Mouse (Mus musculus) heart, embryonic 16.5 days (tissue): Measurements from ENCODE around the gene Dydc2. TPM values are rescaled to one million over a fixed set of nuclear protein-coding genes. Genes with fewer than 3 reads are reported as not detected.

Experiments used
- ATAC-seq: fragments of 200-750 bp; cut with Nextera tagmentation; replicated peaks from 2 replicates; pipeline ENCODE4 v1.8.0; 2017; ENCODE audit warnings: moderate number of reproducible peaks; ENCODE audit not compliant: insufficient read depth, low FRiP score; ENCODE audit errors: extremely low read depth
- H3K27ac ChIP-seq: fragments of 300-500 bp; sonication (generic); 2 replicates; pipeline ENCODE4 v1.5.1; 2014; ENCODE audit warnings: mild to moderate bottlenecking, low read length, control low read depth, moderate library complexity
- H3K27me3 ChIP-seq: fragments of 300-500 bp; sonication (generic); 2 replicates; pipeline ENCODE4 v1.6.1; 2014; ENCODE audit warnings: low read length, mixed read lengths; ENCODE audit not compliant: control insufficient read depth, insufficient read depth
- H3K36me3 ChIP-seq: fragments of 300-500 bp; sonication (generic); 2 replicates; pipeline ENCODE4 v1.6.1; 2014; ENCODE audit not compliant: control insufficient read depth, insufficient read depth
- H3K4me1 ChIP-seq: fragments of 300-500 bp; sonication (generic); 2 replicates; pipeline ENCODE4 v1.6.1; 2014; ENCODE audit warnings: low read length, mixed read lengths; ENCODE audit not compliant: control insufficient read depth, insufficient read depth
- H3K4me2 ChIP-seq: fragments of 300-500 bp; sonication (generic); 2 replicates; pipeline ENCODE4 v1.6.1; 2014; ENCODE audit warnings: low read depth, mild to moderate bottlenecking, control low read depth, low read length
- H3K4me3 ChIP-seq: fragments of 300-500 bp; sonication (generic); 2 replicates; pipeline ENCODE4 v1.5.1; 2014; ENCODE audit warnings: mild to moderate bottlenecking, control low read depth, low read length
- H3K9ac ChIP-seq: fragments of 300-500 bp; sonication (generic); 2 replicates; pipeline ENCODE4 v1.6.1; 2014; ENCODE audit warnings: low read length, control low read depth
- H3K9me3 ChIP-seq: fragments of 300-500 bp; sonication (generic); replicated peaks from 2 replicates; pipeline ENCODE4 v1.6.1; 2016; ENCODE audit warnings: low read length; ENCODE audit not compliant: control insufficient read depth
- WGBS: fragments of 180-500 bp; shearing (Covaris S2); extraction: QIAGEN DNeasy Blood & Tissue Kit; methylation state at CpG from one replicate; pipeline ENCODE4 v1.1.7; 2014; 5-methylcytosine and 5-hydroxymethylcytosine counted together
- polyA plus RNA-seq: library from polyadenylated mRNA; unstranded; fragments of >200 nt; fragmentation: Nextera tagmentation; extraction: Ambion mirVana; gene quantifications from 2 replicates; pipeline ENCODE4 v1.2.1, GENCODE M21; 2015

Dydc2 gene
- polyA plus RNA-seq, 1 experiment from 2014 or later: 0.17 TPM

- Histone ChIP-seq H3K27ac (no peak overlapping the region), H3K9ac (no peak overlapping the region), H3K4me3 (no peak overlapping the region), H3K9me3 (no peaks in the 10 kb centered on the region), H3K4me2 (no peak overlapping the region), H3K4me1 (peaks cover 5% of the 10 kb centered on the region; the same call in 1 of the 2 replicates), H3K36me3 (no peaks in the 10 kb centered on the region), H3K27me3 (no peaks in the 10 kb centered on the region)
- 73% methylated on average over 4 of the region's 4 CpGs for WGBS
- no peak for ATAC-seq
Measured at GRCm38 (mm10) chr14:41029303-41029702, 39.7 kb downstream of the Dydc2 start.

GRCm38 (mm10) chr14:41025594-41026284 lies 43.3 kb downstream of the Dydc2 start:
- Histone ChIP-seq H3K27ac (no peak overlapping the region), H3K9ac (no peak overlapping the region), H3K4me1 (peaks cover 5% of the 10 kb centered on the region; the same call in 1 of the 2 replicates), H3K9me3 (no peaks in the 10 kb centered on the region), H3K27me3 (no peaks in the 10 kb centered on the region), H3K4me2 (no peak overlapping the region), H3K36me3 (no peaks in the 10 kb centered on the region), H3K4me3 (no peak overlapping the region)
- ATAC-seq: peak; percentile 23
- 38% methylated on average over 7 of the region's 7 CpGs for WGBS

GRCm38 (mm10) chr14:41025087-41025486 lies 43.9 kb downstream of the Dydc2 start:
- Histone ChIP-seq H3K4me3 (no peak overlapping the region), H3K27ac (no peak overlapping the region), H3K36me3 (no peaks in the 10 kb centered on the region), H3K4me2 (no peak overlapping the region), H3K4me1 (peaks cover 5% of the 10 kb centered on the region; the same call in 1 of the 2 replicates), H3K9me3 (no peaks in the 10 kb centered on the region), H3K27me3 (no peaks in the 10 kb centered on the region), H3K9ac (no peak overlapping the region)
- WGBS: 70% methylated on average over 2 of the region's 2 CpGs
- no peak for ATAC-seq

- 91% methylated on average over 3 of the region's 3 CpGs for WGBS
Measured at GRCm38 (mm10) chr14:41021246-41021645, 47.8 kb downstream of the Dydc2 start.

GRCm38 (mm10) chr14:41017460-41017859 lies 51.5 kb downstream of the Dydc2 start:
- no peaks in the 10 kb centered on the region for H3K27me3 ChIP-seq
- peaks cover 22% of the 10 kb centered on the region for H3K4me1 ChIP-seq
- no peaks in the 10 kb centered on the region for H3K36me3 ChIP-seq
- H3K4me2 ChIP-seq: peak overlapping the region; percentile 57
- peak overlapping the region; percentile 38; the same call in 1 of the 2 replicates for H3K9ac ChIP-seq
- WGBS: 8% methylated on average over 5 of the region's 5 CpGs
- peak overlapping the region; percentile 42; the same call in 1 of the 2 replicates for H3K27ac ChIP-seq
- no peak for ATAC-seq
- H3K4me3 ChIP-seq: peak overlapping the region; percentile 34
- H3K9me3 ChIP-seq: no peaks in the 10 kb centered on the region

More at GRCm38 (mm10) chr14:41021246-41021645, 47.8 kb downstream of the Dydc2 start:
- Histone ChIP-seq H3K9me3 (no peaks in the 10 kb centered on the region), H3K9ac (no peak overlapping the region), H3K4me1 (peaks cover 17% of the 10 kb centered on the region), H3K36me3 (no peaks in the 10 kb centered on the region), H3K27me3 (no peaks in the 10 kb centered on the region), H3K4me2 (no peak overlapping the region), H3K4me3 (no peak overlapping the region), H3K27ac (no peak overlapping the region)
- ATAC-seq: no peak

- H3K4me1 ChIP-seq: peaks cover 22% of the 10 kb centered on the region
- no peak overlapping the region for H3K4me2 ChIP-seq
- no peaks in the 10 kb centered on the region for H3K9me3 ChIP-seq
- no peak overlapping the region for H3K27ac ChIP-seq
- no peak overlapping the region for H3K4me3 ChIP-seq
- no peak for ATAC-seq
- no peak overlapping the region for H3K9ac ChIP-seq
- H3K27me3 ChIP-seq: no peaks in the 10 kb centered on the region
- no peaks in the 10 kb centered on the region for H3K36me3 ChIP-seq
- WGBS: 57% methylated on average over 5 of the region's 5 CpGs
Measured at GRCm38 (mm10) chr14:41014701-41015240, 54.2 kb downstream of the Dydc2 start.

GRCm38 (mm10) chr14:41013630-41014613 lies 55.1 kb downstream of the Dydc2 start, which contains the start of gene Fam213a:
Gene Fam213a (minus strand): TSS chr14:41013788.
- Histone ChIP-seq H3K4me2 (peak within 1 kb of the TSS; percentile 95), H3K4me1 (peaks cover 22% of the 10 kb centered on the region), H3K27me3 (no peaks in the 10 kb centered on the region), H3K9me3 (no peaks in the 10 kb centered on the region), H3K36me3 (no peaks in the 10 kb centered on the region), H3K9ac (peak within 1 kb of the TSS; percentile 87), H3K27ac (peak within 1 kb of the TSS; percentile 60), H3K4me3 (peak within 1 kb of the TSS; percentile 74)
- WGBS: 3% methylated on average over 32 of the region's 32 CpGs
- peak; percentile 93 for ATAC-seq

GRCm38 (mm10) chr14:41013143-41013542 lies 55.9 kb downstream of the Dydc2 start:
- ATAC-seq: no peak
- peak overlapping the region; percentile 95 for H3K4me2 ChIP-seq
- no peaks in the 10 kb centered on the region for H3K9me3 ChIP-seq
- H3K9ac ChIP-seq: peak overlapping the region; percentile 87
- no peaks in the 10 kb centered on the region for H3K36me3 ChIP-seq
- no peaks in the 10 kb centered on the region for H3K27me3 ChIP-seq
- 17% methylated on average over 9 of the region's 9 CpGs for WGBS
- peaks cover 22% of the 10 kb centered on the region for H3K4me1 ChIP-seq
- no peak overlapping the region for H3K27ac ChIP-seq
- peak overlapping the region; percentile 74 for H3K4me3 ChIP-seq
